Comparison of ENCODE assay signal across 14 mouse cellular contexts in the genomic region with DNA sequence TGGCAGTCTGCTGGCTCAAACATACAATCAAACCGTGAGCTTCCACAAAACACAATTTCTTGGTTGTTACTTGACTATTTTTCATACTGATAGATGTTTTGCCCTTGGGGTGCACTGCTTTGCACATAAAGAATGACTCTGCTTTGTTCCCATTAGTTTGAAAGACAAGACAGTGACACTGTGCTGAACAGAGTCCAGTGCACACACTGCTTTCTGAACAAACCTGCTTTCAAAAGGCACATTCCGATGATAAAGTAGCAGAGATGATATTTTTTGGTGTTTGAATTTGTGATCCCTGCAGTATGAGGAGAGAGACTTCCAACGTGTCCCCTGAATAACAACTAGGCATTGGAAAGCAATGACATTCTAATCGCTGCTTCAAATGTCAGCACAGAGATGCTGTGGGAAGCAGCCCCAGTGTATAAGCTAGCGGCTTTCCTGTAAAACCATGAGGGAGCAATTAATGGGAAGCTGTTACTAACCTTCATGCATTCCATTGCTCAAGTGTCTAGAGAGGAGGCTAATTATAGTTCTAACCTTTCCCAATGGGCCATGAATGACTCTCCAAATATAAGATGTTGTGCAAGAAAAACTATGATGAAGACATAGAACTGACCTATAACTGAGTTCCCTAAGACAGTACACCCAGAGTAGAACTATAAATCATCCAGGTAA.
DNase-seq lines count a peak whose midpoint lies in the region; ATAC-seq lines count a peak whose summit lies in the region.
"Had no signal": no experiment of that assay in that cellular context is flagged by ENCODE, and none has a peak within 500 bp of the region (broad histone marks: within the 10 kb centered on the region; RNA-seq: fewer than 3 reads in every experiment).

No protein-coding gene starts in this region.

- peak; percentile 40; the same call in 1 of the 2 replicates for ATAC-seq in limb, embryonic 13.5 days (ENCODE audit: low FRiP score, low read depth)
- peak; percentile 52; the same call in 1 of the 2 replicates for ATAC-seq in midbrain, embryonic 15.5 days (replicated peaks)

- intact Hi-C loops in heart, postnatal 25 days (cut with DNase I): no loop called here

- H3K4me2 ChIP-seq in limb, embryonic 13.5 days (replicated peaks): no peak overlapping the region
- no peak overlapping the region for H3K4me2 ChIP-seq in midbrain, embryonic 15.5 days
- H3K4me2 ChIP-seq: kidney, embryonic 15.5 days; stomach, embryonic 15.5 days had no signal

- peak; percentile 1 for DNase-seq in heart, adult 8-10 months (ENCODE audit: low spot score)
- no peak for DNase-seq in heart, postnatal 25 days (ENCODE audit: low spot score)
- no peak for DNase-seq in limb, embryonic 10.5 days (ENCODE audit: low spot score)
- peak; percentile 5 for DNase-seq in forelimb bud, embryonic 11.5 days (ENCODE audit: low read depth, low spot score)
- no peak for DNase-seq in right cerebral cortex, adult 2 months (ENCODE audit: low spot score in 2 of 2)
- no peak for DNase-seq in ovary, postnatal 10 days (ENCODE audit: low spot score)
- DNase-seq: adrenal gland, postnatal 10 days; right cerebral cortex, postnatal 4 days; thymus, postnatal 25 days had no signal

- no peak overlapping the region for H3K4me3 ChIP-seq in limb, embryonic 13.5 days
- no peak overlapping the region for H3K4me3 ChIP-seq in limb, embryonic 10.5 days
- no peak overlapping the region for H3K4me3 ChIP-seq in midbrain, embryonic 15.5 days
- H3K4me3 ChIP-seq: kidney, embryonic 15.5 days; stomach, embryonic 15.5 days had no signal

- H3K27ac ChIP-seq in limb, embryonic 13.5 days: no peak overlapping the region
- no peak overlapping the region for H3K27ac ChIP-seq in limb, embryonic 10.5 days
- 0 out of 2 replicates have a peak overlapping the region, but pooled peaks have one; percentile 1 for H3K27ac ChIP-seq in midbrain, embryonic 15.5 days
- H3K27ac ChIP-seq: kidney, embryonic 15.5 days; liver, embryonic 14.5 days; stomach, embryonic 15.5 days had no signal

- H3K4me1 ChIP-seq in limb, embryonic 13.5 days: 0 out of 2 replicates have a peak, but pooled peaks cover 3% of the 10 kb centered on the region
- H3K4me1 ChIP-seq in limb, embryonic 10.5 days: peaks cover 6% of the 10 kb centered on the region; the same call in 1 of the 2 replicates
- 0 out of 2 replicates have a peak, but pooled peaks cover 6% of the 10 kb centered on the region for H3K4me1 ChIP-seq in midbrain, embryonic 15.5 days
- H3K4me1 ChIP-seq: kidney, embryonic 15.5 days; stomach, embryonic 15.5 days had no signal

- H3K9me3 ChIP-seq in limb, embryonic 13.5 days: no peaks in the 10 kb centered on the region
- no peaks in the 10 kb centered on the region for H3K9me3 ChIP-seq in limb, embryonic 10.5 days (replicated peaks)
- no peaks in the 10 kb centered on the region for H3K9me3 ChIP-seq in midbrain, embryonic 15.5 days
- H3K9me3 ChIP-seq: kidney, embryonic 15.5 days; stomach, embryonic 15.5 days had no signal

- H3K9ac ChIP-seq in limb, embryonic 13.5 days: no peak overlapping the region
- H3K9ac ChIP-seq in midbrain, embryonic 15.5 days: no peak overlapping the region
- H3K9ac ChIP-seq: kidney, embryonic 15.5 days; liver, embryonic 14.5 days; stomach, embryonic 15.5 days had no signal

- no peaks in the 10 kb centered on the region for H3K36me3 ChIP-seq in limb, embryonic 13.5 days
- H3K36me3 ChIP-seq in limb, embryonic 10.5 days: no peaks in the 10 kb centered on the region
- H3K36me3 ChIP-seq in midbrain, embryonic 15.5 days (replicated peaks): no peaks in the 10 kb centered on the region
- H3K36me3 ChIP-seq: kidney, embryonic 15.5 days; stomach, embryonic 15.5 days had no signal

- WGBS in limb, embryonic 13.5 days: 57% methylated on average over 5 of the region's 5 CpGs
- 64% methylated on average over 5 of the region's 5 CpGs for WGBS in limb, embryonic 10.5 days
- WGBS in midbrain, embryonic 15.5 days: 45% methylated on average over 5 of the region's 5 CpGs

- H3K27me3 ChIP-seq in limb, embryonic 13.5 days: no peaks in the 10 kb centered on the region
- H3K27me3 ChIP-seq in limb, embryonic 10.5 days (ENCODE audit: low read depth, poor library complexity, severe bottlenecking): no peaks in the 10 kb centered on the region
- no peaks in the 10 kb centered on the region for H3K27me3 ChIP-seq in midbrain, embryonic 15.5 days (replicated peaks)
- H3K27me3 ChIP-seq: kidney, embryonic 15.5 days; stomach, embryonic 15.5 days had no signal

Comparison
In these comparisons a context has a peak if more than half of its experiments do, and no peak if none do; other contexts are left out.
1. DNase-seq: peak in heart, adult 8-10 months (single experiment) and forelimb bud, embryonic 11.5 days (single experiment); none in heart, postnatal 25 days (single experiment), limb, embryonic 10.5 days (single experiment), right cerebral cortex, adult 2 months (0 of 2) and ovary, postnatal 10 days (single experiment).